Mouse (Mus musculus): Measurements from ENCODE around the gene Otc.

- TF ChIP-seq CTCF (IDR thresholded peaks at IDR 0.05; ENCODE audit: control insufficient read depth, insufficient read depth, insufficient read length), result no peak
- TF ChIP-seq MAX (IDR thresholded peaks at IDR 0.05), result no peak
- TF ChIP-seq CEBPB (IDR thresholded peaks at IDR 0.05; ENCODE audit: low read depth), result no peak
- no peak for TF ChIP-seq USF1 (IDR thresholded peaks at IDR 0.05; ENCODE audit: low read depth)
- no peak for TF ChIP-seq MYOD1 (IDR thresholded peaks at IDR 0.05; ENCODE audit: control insufficient read depth, insufficient read length, low read depth)
Measured at GRCm38 (mm10) chrX:10297341-10297740, 45.2 kb downstream of the Otc start.

Measured in C2C12 (cell line).